Mouse (Mus musculus) bone marrow, adult 2 months (tissue): ENCODE measurements at regions not wholly inside any gene's neighbourhood (a gene's known extent, or its start where the extent isn't known, plus 50 kb on each side); places are given as distances from the start of the nearest gene placed in this dataset.

Experiments
- CTCF ChIP-seq: fragments of 200-500 bp; IDR thresholded peaks from 2 replicates; pipeline ENCODE4 v1.5.1; 2011; ENCODE audit warnings: low read length, control low read depth; ENCODE audit not compliant: control insufficient read depth, insufficient read depth
- POLR2A ChIP-seq: fragments of 200-500 bp; IDR thresholded peaks from 2 replicates; pipeline ENCODE4 v1.6.1; 2011; ENCODE audit warnings: low read depth, mild to moderate bottlenecking, control low read depth, low read length, borderline replicate concordance; ENCODE audit not compliant: control insufficient read depth

GRCm38 (mm10) chr14:76856591-76856990, 180.0 kb upstream of the Ccdc122 start:
- TF ChIP-seq CTCF (no peak), POLR2A (no peak)
